Mouse (Mus musculus): ENCODE results near the gene Trp53i11.

DNA sequence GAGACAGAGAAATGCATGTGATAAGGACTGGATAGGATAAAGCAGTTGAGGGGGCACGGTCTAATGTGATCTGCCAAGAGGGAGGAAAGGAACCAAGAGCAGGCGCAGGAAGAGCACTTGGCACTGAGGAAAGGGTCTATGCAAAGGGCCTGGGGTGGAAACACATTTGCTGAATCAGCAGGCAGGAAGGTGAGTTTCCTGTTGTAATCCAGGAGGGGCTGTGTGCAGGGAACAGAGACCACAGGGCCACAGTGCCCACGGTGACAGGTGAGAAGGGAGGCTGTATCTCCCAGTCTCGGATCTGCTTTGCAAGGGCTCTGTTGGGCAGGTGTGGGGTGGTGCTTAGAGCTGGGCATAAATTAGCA is 9.1 kb upstream of the Trp53i11 start:
- no peak for TF ChIP-seq POLR2A (IDR thresholded peaks at IDR 0.05; ENCODE audit: insufficient read length, low read depth)
- TF ChIP-seq TCF12 (IDR thresholded peaks at IDR 0.05; ENCODE audit: insufficient read depth, poor library complexity, severe bottlenecking) = no peak
- no peak for TF ChIP-seq USF1 (IDR thresholded peaks at IDR 0.05; ENCODE audit: low read depth)
- no peak for TF ChIP-seq REST (IDR thresholded peaks at IDR 0.05; ENCODE audit: insufficient read depth, insufficient read length)
- no peak for TF ChIP-seq MYOG (IDR thresholded peaks at IDR 0.05; ENCODE audit: control insufficient read depth in 1 of 3, insufficient read depth in 1 of 3, insufficient read length in 2 of 3, low read depth in 2 of 3)

All from myocyte (in vitro differentiated cells).